Mouse (Mus musculus) lung, embryonic 14.5 days (tissue): Measurements from ENCODE around the gene Mst1r. TPM values are rescaled to one million over a fixed set of nuclear protein-coding genes. Genes with fewer than 3 reads are reported as not detected.
A peak's percentile ranks its signal among the peaks of the same experiment; 100 is the strongest.

ENCODE experiments used
- ATAC-seq: fragments of 200-750 bp; cut with Nextera tagmentation; 2 replicates; pipeline ENCODE4 v1.8.0; 2017; ENCODE audit warnings: mild to moderate bottlenecking, moderate TSS enrichment, moderate library complexity; ENCODE audit not compliant: insufficient read depth
- DNase-seq: peaks from one replicate; pipeline ENCODE4 v3.0.0-alpha.2; 2015
- H3K27ac ChIP-seq: fragments of 300-500 bp; sonication (generic); 2 replicates; pipeline ENCODE4 v1.5.1; 2014; ENCODE audit warnings: low read depth, mild to moderate bottlenecking, moderate library complexity
- H3K27me3 ChIP-seq: fragments of 300-500 bp; sonication (generic); 2 replicates; pipeline ENCODE4 v1.6.1; 2014; ENCODE audit warnings: low read length, control low read depth; ENCODE audit not compliant: insufficient read depth
- H3K36me3 ChIP-seq: fragments of 300-500 bp; sonication (generic); 2 replicates; pipeline ENCODE4 v1.6.1; 2014; ENCODE audit warnings: control low read depth; ENCODE audit not compliant: insufficient read depth
- H3K4me1 ChIP-seq: fragments of 300-500 bp; sonication (generic); 2 replicates; pipeline ENCODE4 v1.6.1; 2014; ENCODE audit warnings: antibody characterized with exemption, control low read depth; ENCODE audit not compliant: insufficient read depth
- H3K4me2 ChIP-seq: fragments of 300-500 bp; sonication (generic); 2 replicates; pipeline ENCODE4 v1.6.1; 2014; ENCODE audit warnings: mild to moderate bottlenecking
- H3K4me3 ChIP-seq: fragments of 300-500 bp; sonication (generic); 2 replicates; pipeline ENCODE4 v1.5.1; 2014; ENCODE audit warnings: low read depth, low read length
- H3K9ac ChIP-seq: fragments of 300-500 bp; sonication (generic); 2 replicates; pipeline ENCODE4 v1.6.1; 2014
- H3K9me3 ChIP-seq: fragments of 300-500 bp; sonication (generic); 2 replicates; pipeline ENCODE4 v1.6.1; 2016; ENCODE audit warnings: low read depth, low read length, control low read depth
- CTCF ChIP-seq: IDR thresholded peaks from 2 replicates; pipeline ENCODE4 v1.5.1; 2016; ENCODE audit warnings: antibody characterized with exemption, low read depth
- WGBS: fragments of 180-500 bp; shearing (Covaris S2); extraction: QIAGEN DNeasy Blood & Tissue Kit; methylation state at CpG from one replicate; pipeline ENCODE4 v1.1.7; 2014; 5-methylcytosine and 5-hydroxymethylcytosine counted together
- polyA plus RNA-seq: library from polyadenylated mRNA; unstranded; fragments of >200 nt; fragmentation: Nextera tagmentation; extraction: Ambion mirVana; gene quantifications from 2 replicates; pipeline ENCODE4 v1.2.1, GENCODE M21; 2014

The Mst1r gene
- polyA plus RNA-seq, 1 experiment from 2014 or later, result 2.2 TPM

GRCm38 (mm10) chr9:107955613-107956289, 49.1 kb downstream of the Mst1r start:
- no peak overlapping the region for H3K4me3 ChIP-seq
- peaks cover 6% of the 10 kb centered on the region; the same call in 1 of the 2 replicates for H3K4me1 ChIP-seq
- no peak for ATAC-seq
- H3K4me2 ChIP-seq, result no peak overlapping the region
- 73% methylated on average over 6 of the region's 6 CpGs for WGBS
- TF ChIP-seq CTCF, result no peak
- peaks cover 34% of the 10 kb centered on the region for H3K36me3 ChIP-seq
- H3K27ac ChIP-seq, result no peak overlapping the region
- H3K9ac ChIP-seq, result no peak overlapping the region
- DNase-seq, result peak; percentile 50
- no peaks in the 10 kb centered on the region for H3K9me3 ChIP-seq
- no peaks in the 10 kb centered on the region for H3K27me3 ChIP-seq

- TF ChIP-seq CTCF, result no peak
- ATAC-seq, result no peak
- Histone ChIP-seq H3K4me2 (no peak overlapping the region), H3K27me3 (no peaks in the 10 kb centered on the region), H3K27ac (no peak overlapping the region), H3K4me3 (no peak overlapping the region), H3K9me3 (no peaks in the 10 kb centered on the region), H3K36me3 (peaks cover 48% of the 10 kb centered on the region), H3K9ac (no peak overlapping the region), H3K4me1 (no peaks in the 10 kb centered on the region; the same call in 1 of the 2 replicates)
- no peak for DNase-seq
- WGBS, result 51% methylated on average over 6 of the region's 6 CpGs
Measured at GRCm38 (mm10) chr9:107957141-107957540, 50.5 kb downstream of the Mst1r start.

- Histone ChIP-seq H3K4me2 (no peak overlapping the region), H3K9me3 (no peaks in the 10 kb centered on the region), H3K9ac (no peak overlapping the region), H3K4me3 (no peak overlapping the region), H3K4me1 (no peaks in the 10 kb centered on the region), H3K27ac (no peak overlapping the region), H3K36me3 (peaks cover 70% of the 10 kb centered on the region), H3K27me3 (no peaks in the 10 kb centered on the region)
- no peak for TF ChIP-seq CTCF
- peak; percentile 26 for DNase-seq
- no peak for ATAC-seq
- 56% methylated on average over 6 of the region's 6 CpGs for WGBS
Measured at GRCm38 (mm10) chr9:107959896-107960295, 53.2 kb downstream of the Mst1r start.

GRCm38 (mm10) chr9:107960928-107961327, 54.3 kb downstream of the Mst1r start:
- ATAC-seq (no peak), DNase-seq (no peak)
- Histone ChIP-seq H3K27me3 (no peaks in the 10 kb centered on the region), H3K4me1 (no peaks in the 10 kb centered on the region), H3K4me2 (no peak overlapping the region), H3K27ac (no peak overlapping the region), H3K9ac (no peak overlapping the region), H3K9me3 (no peaks in the 10 kb centered on the region), H3K4me3 (no peak overlapping the region), H3K36me3 (peaks cover 79% of the 10 kb centered on the region)
- 78% methylated on average over 4 of the region's 4 CpGs for WGBS
- peak; percentile 35 for TF ChIP-seq CTCF

- no peak overlapping the region for H3K4me2 ChIP-seq
- no peaks in the 10 kb centered on the region for H3K4me1 ChIP-seq
- DNase-seq (no peak), ATAC-seq (no peak)
- H3K27me3 ChIP-seq, result no peaks in the 10 kb centered on the region
- no peak overlapping the region for H3K9ac ChIP-seq
- H3K27ac ChIP-seq, result no peak overlapping the region
- H3K9me3 ChIP-seq, result no peaks in the 10 kb centered on the region
- no peak overlapping the region for H3K4me3 ChIP-seq
- no peak for TF ChIP-seq CTCF
- peaks cover 83% of the 10 kb centered on the region for H3K36me3 ChIP-seq
- 83% methylated on average over 10 of the region's 10 CpGs for WGBS
Measured at GRCm38 (mm10) chr9:107961351-107961762, 54.7 kb downstream of the Mst1r start.

- Histone ChIP-seq H3K9me3 (no peaks in the 10 kb centered on the region), H3K27ac (no peak overlapping the region), H3K4me1 (no peaks in the 10 kb centered on the region), H3K9ac (no peak overlapping the region), H3K27me3 (no peaks in the 10 kb centered on the region), H3K4me3 (no peak overlapping the region), H3K36me3 (peaks cover 81% of the 10 kb centered on the region), H3K4me2 (no peak overlapping the region)
- ATAC-seq, result no peak
- 62% methylated on average over 5 of the region's 5 CpGs for WGBS
- DNase-seq, result peak; percentile 77
- peak; percentile 67 for TF ChIP-seq CTCF
Measured at GRCm38 (mm10) chr9:107961881-107962280, 55.2 kb downstream of the Mst1r start.

GRCm38 (mm10) chr9:107962916-107963315, 56.2 kb downstream of the Mst1r start:
- WGBS, result 89% methylated on average over 9 of the region's 9 CpGs
- Histone ChIP-seq H3K9me3 (no peaks in the 10 kb centered on the region), H3K4me3 (no peak overlapping the region), H3K4me1 (no peaks in the 10 kb centered on the region), H3K36me3 (peaks cover 77% of the 10 kb centered on the region), H3K27me3 (no peaks in the 10 kb centered on the region), H3K4me2 (no peak overlapping the region), H3K9ac (no peak overlapping the region), H3K27ac (no peak overlapping the region)
- ATAC-seq (no peak), DNase-seq (no peak)
- no peak for TF ChIP-seq CTCF

- H3K4me2 ChIP-seq, result no peak overlapping the region
- peak; percentile 96 for DNase-seq
- ATAC-seq, result peak; percentile 84
- no peak overlapping the region for H3K9ac ChIP-seq
- peaks cover 79% of the 10 kb centered on the region for H3K36me3 ChIP-seq
- H3K4me1 ChIP-seq, result no peaks in the 10 kb centered on the region
- no peak overlapping the region for H3K4me3 ChIP-seq
- 10% methylated on average over 5 of the region's 5 CpGs for WGBS
- TF ChIP-seq CTCF, result peak; percentile 94
- peak overlapping the region; percentile 24; the same call in 1 of the 2 replicates for H3K27ac ChIP-seq
- H3K27me3 ChIP-seq, result no peaks in the 10 kb centered on the region
- no peaks in the 10 kb centered on the region for H3K9me3 ChIP-seq
Measured at GRCm38 (mm10) chr9:107963700-107964099, 57.0 kb downstream of the Mst1r start.
